Mouse (Mus musculus): ENCODE measurements around the gene Lpp. TPM values are rescaled to one million over a fixed set of nuclear protein-coding genes. Genes with fewer than 3 reads are reported as not detected.
"Not testable (repeated sequence)": the region's sequence is repeated elsewhere in the genome, so short reads cannot be mapped to it uniquely, and the experiment has no call there.

The Lpp gene
- polyA plus RNA-seq, 1 experiment from 2014 or later: 9.6 TPM

- no peaks in the 10 kb centered on the region for H3K4me1 ChIP-seq (ENCODE audit: control insufficient read depth, insufficient read depth, low read length)
- H3K36me3 ChIP-seq (ENCODE audit: control insufficient read depth, insufficient read depth, low read length): no peaks in the 10 kb centered on the region
- ATAC-seq (ENCODE audit: low FRiP score, low TSS enrichment) (peak; percentile 75), DNase-seq (peak; percentile 82)
- H3K27ac ChIP-seq (replicated peaks; ENCODE audit: low read depth, low read length): no peak overlapping the region
- no peak overlapping the region for H3K4me2 ChIP-seq (ENCODE audit: low read length)
- H3K27me3 ChIP-seq (ENCODE audit: control insufficient read depth, insufficient read depth, low read length): no peaks in the 10 kb centered on the region
- WGBS: 31% methylated on average over 4 of the region's 4 CpGs
- no peaks in the 10 kb centered on the region for H3K9me3 ChIP-seq (ENCODE audit: control insufficient read depth, low read length)
- H3K9ac ChIP-seq (replicated peaks; ENCODE audit: low read length): no peak overlapping the region
- H3K4me3 ChIP-seq (replicated peaks; ENCODE audit: low read depth, low read length): no peak overlapping the region
Measured at GRCm38 (mm10) chr16:25016261-25016836, 623.0 kb downstream of the Lpp start.

GRCm38 (mm10) chr16:25017046-25017445 is 623.7 kb downstream of the Lpp start:
- H3K9ac ChIP-seq (replicated peaks; ENCODE audit: low read length): no peak overlapping the region
- ATAC-seq (ENCODE audit: low FRiP score, low TSS enrichment): no peak
- no peak overlapping the region for H3K27ac ChIP-seq (replicated peaks; ENCODE audit: low read depth, low read length)

GRCm38 (mm10) chr16:25021743-25022359 is 628.5 kb downstream of the Lpp start:
- ATAC-seq (ENCODE audit: low FRiP score, low TSS enrichment); H3K4me1 ChIP-seq (ENCODE audit: control insufficient read depth, insufficient read depth, low read length); H3K27ac ChIP-seq (replicated peaks; ENCODE audit: low read depth, low read length); H3K36me3 ChIP-seq (ENCODE audit: control insufficient read depth, insufficient read depth, low read length); H3K4me3 ChIP-seq (replicated peaks; ENCODE audit: low read depth, low read length); H3K27me3 ChIP-seq (ENCODE audit: control insufficient read depth, insufficient read depth, low read length); DNase-seq; H3K4me2 ChIP-seq (ENCODE audit: low read length); H3K9ac ChIP-seq (replicated peaks; ENCODE audit: low read length); H3K9me3 ChIP-seq (ENCODE audit: control insufficient read depth, low read length): not testable (repeated sequence)
- WGBS: 60% methylated on average over 2 of the region's 2 CpGs

More at GRCm38 (mm10) chr16:25017046-25017445, 623.7 kb downstream of the Lpp start:
- Histone ChIP-seq H3K36me3 (ENCODE audit: control insufficient read depth, insufficient read depth, low read length) (no peaks in the 10 kb centered on the region), H3K4me1 (ENCODE audit: control insufficient read depth, insufficient read depth, low read length) (no peaks in the 10 kb centered on the region), H3K4me2 (ENCODE audit: low read length) (no peak overlapping the region), H3K9me3 (ENCODE audit: control insufficient read depth, low read length) (no peaks in the 10 kb centered on the region), H3K27me3 (ENCODE audit: control insufficient read depth, insufficient read depth, low read length) (no peaks in the 10 kb centered on the region), H3K4me3 (replicated peaks; ENCODE audit: low read depth, low read length) (no peak overlapping the region)
- no peak for DNase-seq

- Histone ChIP-seq H3K27me3 (ENCODE audit: control insufficient read depth, insufficient read depth, low read length) (no peaks in the 10 kb centered on the region), H3K9ac (replicated peaks; ENCODE audit: low read length) (no peak overlapping the region), H3K36me3 (ENCODE audit: control insufficient read depth, insufficient read depth, low read length) (no peaks in the 10 kb centered on the region), H3K27ac (replicated peaks; ENCODE audit: low read depth, low read length) (no peak overlapping the region), H3K4me3 (replicated peaks; ENCODE audit: low read depth, low read length) (no peak overlapping the region), H3K4me2 (ENCODE audit: low read length) (no peak overlapping the region), H3K9me3 (ENCODE audit: control insufficient read depth, low read length) (no peaks in the 10 kb centered on the region), H3K4me1 (ENCODE audit: control insufficient read depth, insufficient read depth, low read length) (no peaks in the 10 kb centered on the region)
- 92% methylated on average over 3 of the region's 3 CpGs for WGBS
- no peak for ATAC-seq (ENCODE audit: low FRiP score, low TSS enrichment)
- DNase-seq: no peak
Measured at GRCm38 (mm10) chr16:25024591-25024990, 631.3 kb downstream of the Lpp start.

GRCm38 (mm10) chr16:25026191-25026590 is 632.9 kb downstream of the Lpp start:
- DNase-seq (no peak), ATAC-seq (ENCODE audit: low FRiP score, low TSS enrichment) (no peak)
- Histone ChIP-seq H3K4me1 (ENCODE audit: control insufficient read depth, insufficient read depth, low read length) (no peaks in the 10 kb centered on the region), H3K27me3 (ENCODE audit: control insufficient read depth, insufficient read depth, low read length) (no peaks in the 10 kb centered on the region), H3K36me3 (ENCODE audit: control insufficient read depth, insufficient read depth, low read length) (no peaks in the 10 kb centered on the region), H3K4me3 (replicated peaks; ENCODE audit: low read depth, low read length) (no peak overlapping the region), H3K4me2 (ENCODE audit: low read length) (no peak overlapping the region), H3K9me3 (ENCODE audit: control insufficient read depth, low read length) (no peaks in the 10 kb centered on the region), H3K27ac (replicated peaks; ENCODE audit: low read depth, low read length) (no peak overlapping the region), H3K9ac (replicated peaks; ENCODE audit: low read length) (no peak overlapping the region)
- WGBS: 97% methylated on average over 1 of the region's 1 CpGs

- Histone ChIP-seq H3K27me3 (ENCODE audit: control insufficient read depth, insufficient read depth, low read length) (no peaks in the 10 kb centered on the region), H3K36me3 (ENCODE audit: control insufficient read depth, insufficient read depth, low read length) (no peaks in the 10 kb centered on the region), H3K9ac (replicated peaks; ENCODE audit: low read length) (no peak overlapping the region), H3K27ac (replicated peaks; ENCODE audit: low read depth, low read length) (no peak overlapping the region), H3K4me3 (replicated peaks; ENCODE audit: low read depth, low read length) (no peak overlapping the region), H3K4me2 (ENCODE audit: low read length) (no peak overlapping the region), H3K9me3 (ENCODE audit: control insufficient read depth, low read length) (no peaks in the 10 kb centered on the region), H3K4me1 (ENCODE audit: control insufficient read depth, insufficient read depth, low read length) (no peaks in the 10 kb centered on the region)
- no peak for DNase-seq
- 87% methylated on average over 8 of the region's 8 CpGs for WGBS
- ATAC-seq (ENCODE audit: low FRiP score, low TSS enrichment): no peak
Measured at GRCm38 (mm10) chr16:25029548-25029947, 636.2 kb downstream of the Lpp start.

GRCm38 (mm10) chr16:25037361-25037760 is 644.1 kb downstream of the Lpp start:
- 74% methylated on average over 6 of the region's 6 CpGs for WGBS
- H3K27me3 ChIP-seq (ENCODE audit: control insufficient read depth, insufficient read depth, low read length): no peaks in the 10 kb centered on the region

GRCm38 (mm10) chr16:25038529-25038928 is 645.2 kb downstream of the Lpp start:
- no peak overlapping the region for H3K4me2 ChIP-seq (ENCODE audit: low read length)
- no peak overlapping the region for H3K9ac ChIP-seq (replicated peaks; ENCODE audit: low read length)
- no peak for ATAC-seq (ENCODE audit: low FRiP score, low TSS enrichment)
- no peaks in the 10 kb centered on the region for H3K4me1 ChIP-seq (ENCODE audit: control insufficient read depth, insufficient read depth, low read length)
- H3K27ac ChIP-seq (replicated peaks; ENCODE audit: low read depth, low read length): no peak overlapping the region
- H3K27me3 ChIP-seq (ENCODE audit: control insufficient read depth, insufficient read depth, low read length): no peaks in the 10 kb centered on the region
- H3K9me3 ChIP-seq (ENCODE audit: control insufficient read depth, low read length): no peaks in the 10 kb centered on the region
- WGBS: 93% methylated on average over 6 of the region's 6 CpGs
- H3K4me3 ChIP-seq (replicated peaks; ENCODE audit: low read depth, low read length): no peak overlapping the region
- DNase-seq: no peak
- no peaks in the 10 kb centered on the region for H3K36me3 ChIP-seq (ENCODE audit: control insufficient read depth, insufficient read depth, low read length)

More at GRCm38 (mm10) chr16:25037361-25037760, 644.1 kb downstream of the Lpp start:
- no peak overlapping the region for H3K4me3 ChIP-seq (replicated peaks; ENCODE audit: low read depth, low read length)
- H3K27ac ChIP-seq (replicated peaks; ENCODE audit: low read depth, low read length): no peak overlapping the region
- no peak overlapping the region for H3K4me2 ChIP-seq (ENCODE audit: low read length)
- ATAC-seq (ENCODE audit: low FRiP score, low TSS enrichment) (no peak), DNase-seq (no peak)
- no peaks in the 10 kb centered on the region for H3K4me1 ChIP-seq (ENCODE audit: control insufficient read depth, insufficient read depth, low read length)
- H3K9me3 ChIP-seq (ENCODE audit: control insufficient read depth, low read length): no peaks in the 10 kb centered on the region
- H3K9ac ChIP-seq (replicated peaks; ENCODE audit: low read length): no peak overlapping the region
- H3K36me3 ChIP-seq (ENCODE audit: control insufficient read depth, insufficient read depth, low read length): no peaks in the 10 kb centered on the region

- Histone ChIP-seq H3K27me3 (ENCODE audit: control insufficient read depth, insufficient read depth, low read length) (no peaks in the 10 kb centered on the region), H3K9me3 (ENCODE audit: control insufficient read depth, low read length) (no peaks in the 10 kb centered on the region), H3K9ac (replicated peaks; ENCODE audit: low read length) (no peak overlapping the region), H3K36me3 (ENCODE audit: control insufficient read depth, insufficient read depth, low read length) (no peaks in the 10 kb centered on the region), H3K4me3 (replicated peaks; ENCODE audit: low read depth, low read length) (no peak overlapping the region), H3K27ac (replicated peaks; ENCODE audit: low read depth, low read length) (no peak overlapping the region), H3K4me1 (ENCODE audit: control insufficient read depth, insufficient read depth, low read length) (no peaks in the 10 kb centered on the region), H3K4me2 (ENCODE audit: low read length) (no peak overlapping the region)
- DNase-seq (no peak), ATAC-seq (ENCODE audit: low FRiP score, low TSS enrichment) (no peak)
- 58% methylated on average over 10 of the region's 10 CpGs for WGBS
Measured at GRCm38 (mm10) chr16:25039904-25040303, 646.6 kb downstream of the Lpp start.
